Mouse (Mus musculus) cerebellum, adult 9-11 months (tissue): ENCODE data around the gene Bicdl2.

Experiments
- DNase-seq: peaks from one replicate; pipeline ENCODE4 v3.0.0; 2022

Gene Bicdl2

GRCm38 (mm10) chr17:23660117-23660875, at the start of gene Bicdl2:
TSS of gene Bicdl2 (plus strand) at chr17:23660506.
- DNase-seq, result peak; percentile 57

DNA sequence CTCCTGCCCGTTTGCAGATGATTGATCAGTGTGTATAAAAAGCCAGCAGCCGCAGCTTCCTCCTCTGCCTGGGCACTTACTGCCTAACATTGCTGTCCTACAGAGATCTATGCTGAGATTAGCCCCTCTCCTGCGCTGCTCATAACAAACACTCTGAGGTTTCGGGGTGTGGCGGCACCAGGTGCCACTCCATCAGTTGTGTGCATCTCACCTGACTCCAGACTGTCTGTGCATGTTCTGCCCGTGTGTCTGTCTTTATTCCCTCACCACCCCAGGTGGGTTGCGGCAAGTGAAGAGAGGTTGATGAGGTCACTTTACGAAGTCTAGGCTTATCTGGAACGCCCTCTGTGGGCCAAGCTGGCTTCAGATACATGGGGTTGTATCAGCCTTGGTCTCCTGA, 43.2 kb upstream of the Bicdl2 start:
- no peak for DNase-seq

DNA sequence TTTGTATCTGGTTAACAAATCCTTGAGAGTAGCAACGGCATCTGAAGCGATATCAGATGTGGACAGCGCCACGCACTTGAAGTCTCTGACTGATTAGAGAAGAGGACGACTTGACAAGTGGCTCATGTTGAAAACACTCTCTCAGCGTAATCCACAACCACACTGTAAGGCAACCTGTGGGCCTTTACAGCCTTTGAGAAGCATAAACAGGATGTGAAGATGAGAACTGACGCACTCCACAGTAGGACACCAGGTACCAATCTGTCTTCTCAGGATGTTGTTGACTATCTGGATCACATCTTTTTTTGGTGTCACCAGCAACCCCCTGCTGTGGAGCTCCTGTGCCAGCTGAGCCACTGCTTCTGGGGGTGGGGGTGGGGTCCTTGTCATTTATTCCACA, 40.0 kb upstream of the Bicdl2 start:
- DNase-seq, result no peak

DNA sequence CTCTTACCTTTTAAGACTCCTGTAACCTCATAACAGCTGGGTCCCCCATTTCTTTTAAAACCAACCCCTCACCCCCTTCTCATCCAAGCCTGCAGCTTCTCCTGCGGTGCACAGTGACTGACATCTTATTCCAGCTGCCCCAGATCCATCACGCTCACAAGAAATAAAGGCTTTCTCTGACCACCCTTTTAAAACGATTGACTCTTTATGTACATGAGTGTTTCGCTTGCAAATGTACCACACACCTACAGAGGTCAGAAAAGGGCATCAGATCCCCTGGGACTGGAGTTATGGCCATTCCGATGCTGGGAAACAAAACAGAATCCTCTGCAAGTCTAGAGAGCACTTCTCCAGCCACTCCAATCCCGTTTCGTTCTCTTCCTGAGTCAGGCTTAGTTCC, 32.5 kb upstream of the Bicdl2 start:
- DNase-seq, result no peak

DNA sequence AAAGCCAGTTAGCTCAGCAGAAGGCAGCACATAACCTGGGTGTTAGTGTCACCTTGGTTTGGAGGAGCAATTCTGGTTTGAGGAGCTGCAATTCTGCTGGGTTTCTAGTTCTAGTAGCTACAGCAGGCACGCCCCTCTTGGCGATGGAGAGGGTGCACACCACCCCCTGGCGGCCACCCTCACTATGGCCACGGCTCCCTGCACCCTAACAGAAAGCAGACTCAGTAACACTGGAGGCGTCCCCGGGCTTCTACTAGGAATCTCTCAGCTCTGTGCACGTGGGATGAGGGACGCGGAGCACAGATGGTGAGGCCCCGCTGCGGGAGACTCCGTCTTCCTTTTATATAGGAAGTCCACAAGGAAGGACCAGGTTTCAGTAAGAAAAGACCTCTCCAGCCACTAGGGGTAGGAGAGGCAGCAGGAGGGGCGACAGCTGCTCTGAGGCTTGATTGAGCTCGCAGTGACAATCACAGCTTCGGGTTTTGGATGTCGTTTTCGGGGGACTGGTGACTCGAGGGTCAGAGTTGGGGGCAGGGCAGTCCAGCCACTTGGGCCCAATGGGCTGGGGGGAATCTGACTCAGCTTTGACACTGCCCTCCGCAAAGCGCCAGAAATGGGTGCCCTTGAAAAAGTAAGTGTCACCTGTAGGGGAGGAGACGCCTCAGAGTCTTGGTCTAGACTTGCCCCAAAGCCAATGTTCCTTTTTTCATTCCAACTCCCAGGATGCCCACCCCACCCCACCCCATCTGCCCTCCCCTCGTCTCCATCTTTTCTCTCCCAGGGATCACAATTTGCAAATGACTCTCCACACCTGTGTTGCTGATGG, 29.9 kb upstream of the Bicdl2 start:
- peak; percentile 75 for DNase-seq

DNA sequence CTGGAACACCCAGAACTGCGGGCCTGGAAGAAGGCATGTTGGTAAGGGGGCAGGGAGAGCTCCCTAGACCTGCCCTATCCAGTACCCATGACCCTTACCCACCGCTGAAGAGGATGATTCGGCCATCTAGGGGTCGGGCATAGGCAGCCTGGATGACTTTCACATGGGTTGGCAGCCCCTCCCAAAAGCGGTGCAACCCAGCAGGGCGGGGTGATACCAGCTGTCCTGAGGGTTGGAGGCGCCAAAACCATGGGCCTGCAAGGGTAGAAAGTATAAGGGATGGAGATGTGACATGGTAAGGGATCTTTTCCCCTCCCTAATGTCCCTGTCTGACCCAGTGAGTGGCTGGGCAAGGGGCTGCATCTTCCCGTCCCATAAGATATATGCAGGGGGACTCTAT, 29.1 kb upstream of the Bicdl2 start:
- DNase-seq, result no peak

GRCm38 (mm10) chr17:23644613-23645495, 15.5 kb upstream of the Bicdl2 start, which contains the start of gene Mmp25:
TSS of gene Mmp25 (minus strand) at chr17:23645277.
- no peak for DNase-seq

- DNase-seq, result no peak
These were observed 14.4 kb upstream of the Bicdl2 start for GRCm38 (mm10) chr17:23645894-23646293.

GRCm38 (mm10) chr17:23651363-23651762, 8.9 kb upstream of the Bicdl2 start:
- DNase-seq, result no peak

GRCm38 (mm10) chr17:23653324-23653723, 7.0 kb upstream of the Bicdl2 start:
- no peak for DNase-seq

- no peak for DNase-seq
These were observed 6.3 kb upstream of the Bicdl2 start for GRCm38 (mm10) chr17:23654001-23654400.

GRCm38 (mm10) chr17:23654410-23654809, 5.9 kb upstream of the Bicdl2 start:
- DNase-seq, result no peak

DNA sequence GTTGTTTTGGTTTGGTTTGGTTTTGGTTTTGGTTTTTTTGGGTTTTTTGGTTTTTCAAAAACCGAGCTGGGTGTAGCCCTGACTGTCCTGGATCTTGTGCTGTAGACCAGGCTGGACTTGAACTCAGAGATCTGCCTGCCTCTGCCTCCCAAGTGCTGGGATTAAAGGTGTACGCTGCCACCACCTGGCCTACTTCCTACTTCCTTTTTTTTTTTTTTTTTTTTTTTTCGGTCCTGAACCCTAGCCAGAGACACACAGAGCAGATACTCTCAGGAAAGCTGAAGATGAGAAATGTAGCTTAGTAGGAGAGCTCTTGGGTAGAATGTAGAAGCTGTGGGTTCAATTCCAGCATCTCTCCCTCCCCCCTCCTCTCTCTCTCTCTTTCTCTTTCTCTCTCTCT, 1.9 kb upstream of the Bicdl2 start:
- no peak for DNase-seq

- peak; percentile 8 for DNase-seq
These were observed 532 bp downstream of the Bicdl2 start for GRCm38 (mm10) chr17:23660876-23661200.

DNA sequence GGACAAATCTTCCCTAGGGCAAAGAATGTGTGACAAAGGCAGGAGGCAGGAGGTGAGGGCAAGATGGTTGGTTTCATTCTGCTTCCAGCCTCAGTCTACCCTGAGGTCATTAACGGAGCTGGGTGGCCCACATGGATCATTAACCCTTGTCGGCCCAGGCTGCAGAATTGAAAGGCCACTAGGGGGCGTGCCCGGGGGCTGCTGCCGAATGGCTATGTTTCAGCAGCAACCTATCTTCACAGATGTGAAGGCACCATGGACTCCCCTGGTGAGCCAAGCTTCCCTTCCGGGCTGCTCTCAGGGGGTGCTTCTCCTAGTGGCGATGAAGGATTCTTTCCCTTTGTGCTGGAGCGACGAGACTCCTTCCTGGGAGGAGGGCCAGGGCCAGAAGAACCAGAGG, 1.2 kb downstream of the Bicdl2 start:
- peak; percentile 15 for DNase-seq

DNA sequence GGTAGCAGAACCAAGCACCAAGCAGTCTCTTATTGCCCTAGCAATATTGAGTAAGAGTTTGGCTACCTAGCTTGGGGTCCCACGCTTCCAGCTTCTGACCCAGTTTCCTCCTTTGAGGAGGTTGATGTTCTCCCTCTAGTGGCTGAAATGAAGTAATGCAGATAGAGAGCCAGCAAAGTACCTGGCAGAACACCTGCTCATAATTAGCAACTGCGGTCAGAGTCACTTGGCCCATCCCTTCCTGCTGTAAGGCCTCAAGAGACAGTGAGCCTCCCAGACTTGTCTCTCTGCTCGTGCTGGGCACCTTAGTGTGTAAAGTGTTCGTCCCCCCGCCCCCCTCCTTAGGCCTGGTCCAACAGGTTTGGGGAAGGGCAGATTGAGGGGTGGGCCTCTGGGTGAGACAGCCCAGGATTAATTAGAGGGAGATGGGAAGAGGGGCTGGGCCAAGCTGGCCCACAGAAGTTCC, 4.3 kb downstream of the Bicdl2 start:
- DNase-seq, result peak; percentile 29

DNA sequence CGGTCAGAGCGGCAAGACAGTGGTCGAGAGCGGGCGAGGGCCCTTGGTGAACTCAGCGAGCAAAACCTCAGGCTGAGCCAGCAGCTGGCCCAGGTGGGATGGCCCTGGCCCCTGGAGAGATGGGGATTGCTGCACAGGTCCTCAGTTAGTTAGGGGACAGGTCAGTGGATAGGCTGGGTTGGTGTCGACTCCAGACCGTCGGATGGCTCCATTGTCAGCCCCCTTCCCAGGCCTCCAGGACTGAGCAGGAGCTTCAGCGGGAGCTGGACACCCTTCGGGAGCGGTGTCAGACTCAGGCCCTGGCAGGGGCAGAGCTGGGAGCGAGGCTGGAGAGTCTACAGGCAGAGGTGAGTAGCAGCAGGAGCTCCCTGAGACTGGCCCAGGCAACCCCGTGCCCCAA, 5.2 kb downstream of the Bicdl2 start:
- peak; percentile 14 for DNase-seq

- DNase-seq, result peak; percentile 62
These were observed 10.3 kb downstream of the Bicdl2 start for GRCm38 (mm10) chr17:23670516-23671074.

GRCm38 (mm10) chr17:23671519-23671918, 11.2 kb downstream of the Bicdl2 start:
- DNase-seq, result no peak

GRCm38 (mm10) chr17:23672761-23673160, 12.5 kb downstream of the Bicdl2 start:
- peak; percentile 61 for DNase-seq

GRCm38 (mm10) chr17:23673424-23674073, 13.2 kb downstream of the Bicdl2 start, which contains the start of the genes Hcfc1r1 and Thoc6:
TSS of gene Hcfc1r1 (plus strand) at chr17:23673596.
TSS of gene Thoc6 (minus strand) at chr17:23673882.
- peak; percentile 98 for DNase-seq
